Mouse (Mus musculus) Patski (cell line): Measurements from ENCODE around the gene Gm20388. TPM values are rescaled to one million over a fixed set of nuclear protein-coding genes. Genes with fewer than 3 reads are reported as not detected.

Experiments used
- ATAC-seq: fragments of 100-300 bp; one replicate; pipeline ENCODE4 v1.8.0; 2021
- CTCF ChIA-PET: fragments of 350-600 bp; sonication (Branson Sonifier 250); formaldehyde crosslinking; loops from one replicate; lab custom pipeline; 2022; ENCODE audit warnings: inconsistent platforms; lab: Charles Lee
- POLR2A ChIA-PET: fragments of 350-600 bp; sonication (Branson Sonifier 250); formaldehyde crosslinking; loops from one replicate; lab custom pipeline; 2022; ENCODE audit warnings: antibody characterized with exemption, inconsistent platforms; lab: Charles Lee
- DNase-seq: peaks from one replicate; pipeline ENCODE4 v3.0.0-alpha.2; 2011; ENCODE audit warnings: low read depth, low spot score
- H3K27me3 ChIP-seq: fragments of 371-371 bp; one replicate; pipeline ENCODE4 v1.5.1; 2021
- CTCF ChIP-seq: fragments of 100-300 bp; IDR thresholded peaks from one replicate; pipeline ENCODE4 v1.5.1; 2021
- in situ Hi-C: fragments of 300-500 bp; cut with MboI; formaldehyde crosslinking; loops from 3 replicates; pipeline ENCODE4 v1.11.1; 2018; ENCODE audit warnings: low pct_unique_long_range_greater_than_20kb, mixed read lengths
- polyA plus RNA-seq: library from polyadenylated mRNA; unstranded; gene quantifications from one replicate; pipeline ENCODE4 v1.2.3, GENCODE M21; 2021

The Gm20388 gene
- polyA plus RNA-seq, 1 experiment from 2014 or later: 86.7 TPM

- in situ Hi-C loops: no loop called here
- ChIA-PET CTCF (no interaction called here), POLR2A (interaction anchor here (1.2 kb wide), 1 partner anchor 12 kb away, joined by 3 read pairs; no protein-coding TSS in a partner anchor)
- no peaks in the 10 kb centered on the region for H3K27me3 ChIP-seq
- DNase-seq (no peak), ATAC-seq (peak; percentile 26)
- no peak for TF ChIP-seq CTCF
These were observed 3580.8 kb downstream of the Gm20388 start for GRCm38 (mm10) chr8:123491280-123492075.

DNA sequence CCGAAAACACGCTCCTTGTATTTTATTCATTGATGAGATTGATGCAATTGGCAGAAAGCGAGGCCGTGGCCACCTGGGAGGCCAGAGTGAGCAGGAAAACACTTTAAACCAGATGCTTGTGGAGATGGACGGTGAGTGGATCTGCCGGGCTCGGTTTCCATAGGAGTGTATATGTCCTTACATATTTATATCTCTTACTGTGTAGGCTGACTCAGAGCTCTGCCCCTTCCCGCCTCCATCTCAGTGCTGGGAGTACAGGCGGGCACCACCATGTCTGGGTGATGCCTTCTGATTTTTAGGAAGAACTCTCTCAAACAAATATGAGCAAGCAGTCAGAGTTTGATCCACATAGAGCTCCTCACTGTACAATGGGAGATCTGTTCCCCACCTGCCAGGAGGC is 3582.3 kb downstream of the Gm20388 start:
- ChIA-PET CTCF (no interaction called here), POLR2A (no interaction called here)
- no peak for TF ChIP-seq CTCF
- no peaks in the 10 kb centered on the region for H3K27me3 ChIP-seq
- DNase-seq (no peak), ATAC-seq (no peak)
- in situ Hi-C loops: no loop called here

GRCm38 (mm10) chr8:123497699-123498098 is 3587.1 kb downstream of the Gm20388 start:
- in situ Hi-C loops: no loop called here
- H3K27me3 ChIP-seq: no peaks in the 10 kb centered on the region
- no peak for TF ChIP-seq CTCF
- POLR2A ChIA-PET: no interaction called here
- ATAC-seq (no peak), DNase-seq (no peak)
- CTCF ChIA-PET: interaction anchor here (1.7 kb wide), 1 partner anchor 15 kb away, joined by 6 read pairs; no protein-coding TSS in a partner anchor

DNA sequence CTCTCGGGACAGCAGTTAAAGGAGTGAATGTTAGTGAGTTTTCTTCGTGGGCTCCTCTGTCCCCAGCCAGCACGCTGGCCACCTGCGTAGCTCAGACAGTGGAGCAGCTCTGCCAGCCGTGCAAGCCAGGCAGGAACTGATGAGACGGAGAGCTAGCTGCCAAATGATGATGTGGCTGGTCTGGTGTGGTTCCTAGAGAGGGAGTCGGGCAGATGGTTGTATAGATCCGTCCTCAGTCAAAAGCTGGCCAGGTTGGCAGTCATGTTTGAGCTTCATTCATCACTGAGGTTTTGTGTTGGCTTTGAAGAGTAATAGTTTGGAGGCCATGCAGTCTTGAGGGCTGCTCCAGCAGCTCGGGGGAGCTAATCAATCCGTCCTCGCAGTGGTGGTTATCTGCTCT is 3588.3 kb downstream of the Gm20388 start:
- ATAC-seq (no peak), DNase-seq (no peak)
- CTCF ChIA-PET: interaction anchor here (1.1 kb wide), 2 partner anchors 12 to 17 kb away, joined by 3 to 6 read pairs; no protein-coding TSS in a partner anchor
- POLR2A ChIA-PET: interaction anchor here (1.2 kb wide), 1 partner anchor 16 kb away, joined by 3 read pairs; the partner anchor contains the start of gene Dbndd1
- no peak for TF ChIP-seq CTCF
- in situ Hi-C loops: no loop called here
- no peaks in the 10 kb centered on the region for H3K27me3 ChIP-seq

- DNase-seq (peak; percentile 54), ATAC-seq (peak; percentile 44)
- no peak for TF ChIP-seq CTCF
- POLR2A ChIA-PET: interaction anchor here (1.2 kb wide), 1 partner anchor 16 kb away, joined by 3 read pairs; the partner anchor contains the start of gene Dbndd1
- in situ Hi-C loops: no loop called here
- CTCF ChIA-PET: interaction anchor here (1.1 to 1.5 kb wide), 2 partner anchors 17 to 18 kb away, joined by 4 to 6 read pairs; no protein-coding TSS in a partner anchor
- no peaks in the 10 kb centered on the region for H3K27me3 ChIP-seq
These were observed 3588.9 kb downstream of the Gm20388 start for GRCm38 (mm10) chr8:123499556-123499955.

GRCm38 (mm10) chr8:123502192-123502591 is 3591.6 kb downstream of the Gm20388 start:
- ChIA-PET POLR2A (no interaction called here), CTCF (interaction anchor here (1.5 to 1.6 kb wide), 2 partner anchors 16 to 19 kb away, joined by 3 to 5 read pairs; partner anchors contain the start of gene Gas8)
- no peak for TF ChIP-seq CTCF
- H3K27me3 ChIP-seq: no peaks in the 10 kb centered on the region
- DNase-seq: no peak
- no peak for ATAC-seq
- in situ Hi-C loops: no loop called here

DNA sequence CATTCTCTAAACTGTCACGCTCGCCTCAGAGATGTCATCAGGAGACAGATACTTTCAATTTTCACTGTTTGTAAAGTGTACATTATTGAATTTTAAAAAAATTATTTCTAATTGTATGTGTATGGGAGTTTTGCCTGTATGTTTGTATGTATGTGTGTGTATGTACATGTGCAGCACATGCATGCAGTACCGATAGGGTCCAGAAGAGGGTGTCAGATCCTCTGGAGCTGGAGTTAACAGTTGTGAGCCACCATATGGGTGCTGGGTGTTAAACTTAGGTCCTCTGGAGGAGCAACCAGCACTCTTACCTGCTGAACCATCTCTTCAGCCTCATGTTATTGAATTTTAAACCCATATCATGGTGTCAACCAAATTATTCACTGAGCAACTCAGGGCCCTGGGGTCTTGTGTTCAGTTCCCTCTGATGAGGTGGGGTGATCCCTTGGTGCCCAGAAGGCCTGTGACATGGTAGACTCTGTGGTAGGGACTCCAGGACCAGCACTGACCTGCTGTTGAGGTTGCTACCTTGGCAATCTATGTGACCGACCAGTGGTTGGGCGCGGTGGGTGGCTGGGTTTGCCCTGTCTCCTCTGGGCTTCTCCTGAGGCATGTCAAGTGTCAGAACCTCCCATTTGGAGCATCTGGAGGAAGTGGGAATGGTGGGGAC is 3593.3 kb downstream of the Gm20388 start:
- H3K27me3 ChIP-seq: no peaks in the 10 kb centered on the region
- DNase-seq: no peak
- POLR2A ChIA-PET: no interaction called here
- no peak for ATAC-seq
- TF ChIP-seq CTCF: no peak
- in situ Hi-C loops: no loop called here
- CTCF ChIA-PET: interaction anchor here (1.6 kb wide), 1 partner anchor 22 kb away, joined by 3 read pairs; no protein-coding TSS in a partner anchor

DNA sequence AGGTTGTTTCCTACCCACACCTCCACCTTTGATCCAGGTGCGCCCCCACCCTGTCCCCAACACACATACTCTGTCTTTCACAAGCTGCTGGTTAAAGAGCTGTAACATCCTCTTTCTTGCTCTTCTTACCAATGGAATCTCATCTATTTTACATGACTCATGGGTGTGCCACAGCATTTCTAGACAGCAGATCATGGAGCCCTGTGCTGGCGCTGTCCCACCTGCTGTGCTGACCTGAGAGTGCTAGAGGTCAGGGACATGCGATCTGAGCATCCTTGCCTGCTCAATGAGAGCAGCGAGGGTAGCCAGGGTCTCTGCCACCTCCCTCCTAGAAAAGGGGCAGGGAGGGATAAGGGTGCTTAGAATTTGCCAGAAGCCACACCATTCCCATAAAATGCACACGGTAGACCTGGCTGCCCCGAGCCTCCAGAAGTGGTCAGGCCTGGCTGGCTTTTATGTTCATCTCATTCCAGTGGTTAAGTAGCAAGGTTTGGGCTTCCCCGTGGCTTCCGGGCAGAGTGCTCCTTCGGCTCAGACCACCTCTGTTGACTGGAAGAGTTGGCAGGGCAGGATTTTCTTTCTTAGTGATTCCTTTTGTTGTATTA is 3594.1 kb downstream of the Gm20388 start:
- ATAC-seq: peak; percentile 91
- no peaks in the 10 kb centered on the region for H3K27me3 ChIP-seq
- ChIA-PET CTCF (interaction anchor here (1.6 kb wide), 2 partner anchors 10 to 22 kb away, joined by 3 to 7 read pairs; partner anchors contain the start of gene Dbndd1), POLR2A (interaction anchor here (0.7 kb wide), 1 partner anchor 11 kb away, joined by 3 read pairs; no protein-coding TSS in a partner anchor)
- in situ Hi-C loops: no loop called here
- TF ChIP-seq CTCF: no peak
- DNase-seq: peak; percentile 70

GRCm38 (mm10) chr8:123505267-123505666 is 3594.6 kb downstream of the Gm20388 start:
- ATAC-seq: no peak
- no peak for DNase-seq
- no peaks in the 10 kb centered on the region for H3K27me3 ChIP-seq
- CTCF ChIA-PET: interaction anchor here (1.6 kb wide), 2 partner anchors 9 to 23 kb away, joined by 3 to 7 read pairs; partner anchors contain the start of gene Dbndd1
- TF ChIP-seq CTCF: no peak
- POLR2A ChIA-PET: interaction anchor here (0.7 kb wide), 1 partner anchor 11 kb away, joined by 3 read pairs; no protein-coding TSS in a partner anchor
- in situ Hi-C loops: no loop called here

DNA sequence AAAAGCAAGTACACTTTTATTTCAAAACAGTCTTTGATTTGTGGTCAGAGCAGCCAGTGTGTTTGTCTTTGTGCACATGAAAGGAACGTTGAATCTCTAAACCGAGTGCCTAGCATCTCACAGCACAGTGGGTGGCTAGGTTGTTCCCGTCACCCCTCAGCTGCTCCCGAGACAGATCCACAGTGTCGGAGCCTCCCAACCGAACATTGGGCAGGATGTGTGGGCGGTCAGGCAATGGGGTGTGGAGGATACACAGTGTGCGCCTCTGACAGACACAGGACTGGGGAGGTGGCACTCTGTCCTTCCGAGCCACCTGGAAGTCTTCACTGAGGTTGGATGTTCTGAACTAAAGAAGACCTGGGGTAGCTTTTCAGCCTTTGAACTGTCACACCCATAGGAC is 3595.1 kb downstream of the Gm20388 start:
- ChIA-PET POLR2A (interaction anchor here (1.5 kb wide), 1 partner anchor 24 kb away, joined by 3 read pairs; no protein-coding TSS in a partner anchor), CTCF (interaction anchor here (1.2 to 1.6 kb wide), 3 partner anchors 9 to 23 kb away, joined by 3 to 7 read pairs (median 3); partner anchors contain the start of gene Dbndd1)
- H3K27me3 ChIP-seq: no peaks in the 10 kb centered on the region
- ATAC-seq (no peak), DNase-seq (no peak)
- TF ChIP-seq CTCF: no peak
- in situ Hi-C loops: no loop called here
